Mouse (Mus musculus): ENCODE results near the gene Tenm3.

DNA sequence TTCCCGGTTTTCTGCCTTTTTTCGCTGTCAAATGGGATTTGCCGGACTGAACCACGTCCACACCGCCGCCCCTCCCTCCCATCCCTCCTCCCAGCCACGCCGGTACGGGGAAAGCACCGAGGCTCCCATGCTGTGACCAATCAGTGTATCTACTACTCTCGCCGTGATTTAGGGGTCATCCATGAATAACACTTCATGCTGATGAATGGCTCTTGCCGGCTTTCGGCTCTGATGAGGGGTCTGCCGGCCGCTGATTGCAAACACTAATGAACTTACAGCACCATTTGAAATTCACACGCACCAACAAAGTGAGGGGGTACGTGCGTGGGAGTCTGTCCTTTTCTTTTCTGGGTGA lies at the start of gene Tenm3:
- TF ChIP-seq CTCF (IDR thresholded peaks at IDR 0.05; ENCODE audit: low read depth, low read length) (no peak), TAL1 (conservative IDR thresholded peaks at IDR 0.05; ENCODE audit: low read depth, low read length) (no peak), POLR2AphosphoS5 (IDR thresholded peaks at IDR 0.05; ENCODE audit: insufficient replicate concordance, low read depth, low read length) (no peak)

All from G1E (cell line).